Comparison of ENCODE assay signal across 9 mouse cellular contexts in genomic region chr11:43516344-43517021, GRCm38 (mm10). TPM values are rescaled to one million over a fixed set of nuclear protein-coding genes. Genes with fewer than 3 reads are reported as not detected.
DNase-seq lines count a peak whose midpoint lies in the region; ATAC-seq and TF ChIP-seq lines count a peak whose summit lies in the region.
"Had no signal": no experiment of that assay in that cellular context is flagged by ENCODE, and none has a peak within 500 bp of the region (broad histone marks: within the 10 kb centered on the region; RNA-seq: fewer than 3 reads in every experiment).

No protein-coding gene starts in this region.

- no peak overlapping the region for H3K4me2 ChIP-seq in hindbrain, embryonic 15.5 days

- H3K27me3 ChIP-seq in hindbrain, embryonic 15.5 days = no peaks in the 10 kb centered on the region
- H3K27me3 ChIP-seq in small intestine, adult 2 months (ENCODE audit: control insufficient read depth, insufficient read depth, low read length) = no peaks in the 10 kb centered on the region

- intact Hi-C loops in gastrocnemius, adult 2 months (cut with DNase I) = no loop called here

- TF ChIP-seq POLR2A in lung, adult 2 months (IDR thresholded peaks at IDR 0.05; ENCODE audit: borderline replicate concordance, extremely low read depth, low read depth, low read length) = no peak
- TF ChIP-seq POLR2A in small intestine, adult 2 months (IDR thresholded peaks at IDR 0.05; ENCODE audit: low read depth, low read length) = no peak

- no peaks in the 10 kb centered on the region for H3K36me3 ChIP-seq in hindbrain, embryonic 15.5 days
- H3K36me3 ChIP-seq in small intestine, adult 2 months (ENCODE audit: control insufficient read depth, insufficient read depth, low read length) = no peaks in the 10 kb centered on the region

- peak; percentile 45 for DNase-seq in gastrocnemius, adult 2 months
- no peak for DNase-seq in gastrocnemius, postnatal 25 days
- peak; percentile 17 for DNase-seq in CD4-positive helper T cell, adult 2 months (ENCODE audit: low read depth, low spot score)
- DNase-seq in cerebellum, postnatal 10 days = peak; percentile 84 to 85
- DNase-seq in lung, adult 2 months = peak; percentile 48
- no peak for DNase-seq in frontal cortex, adult 2 months (ENCODE audit: extremely low spot score in 1 of 2, low spot score in 1 of 2)

- no peaks in the 10 kb centered on the region for H3K4me1 ChIP-seq in hindbrain, embryonic 15.5 days (replicated peaks)
- no peaks in the 10 kb centered on the region for H3K4me1 ChIP-seq in lung, adult 2 months (ENCODE audit: control insufficient read depth, insufficient read depth, low read length)
- H3K4me1 ChIP-seq in small intestine, adult 2 months (ENCODE audit: control insufficient read depth, insufficient read depth, insufficient read length, low read length) = peaks cover 4% of the 10 kb centered on the region; the same call in 1 of the 2 replicates

- H3K9ac ChIP-seq in hindbrain, embryonic 15.5 days = no peak overlapping the region

- ATAC-seq in hindbrain, embryonic 15.5 days (ENCODE audit: low FRiP score, low read depth) = 0 out of 2 replicates have a peak, but pooled peaks have one; percentile 45

- 42% methylated on average over 8 of the region's 8 CpGs for WGBS in hindbrain, embryonic 15.5 days
- 38% methylated on average over 8 of the region's 8 CpGs for WGBS in lung, adult 2 months
- 50% methylated on average over 8 of the region's 8 CpGs for WGBS in small intestine, adult 2 months

- peak; percentile 49 for TF ChIP-seq CTCF in gastrocnemius, adult 2 months (IDR thresholded peaks at IDR 0.05)
- TF ChIP-seq CTCF in lung, adult 2 months (IDR thresholded peaks at IDR 0.05; ENCODE audit: insufficient read depth, low read length) = peak; percentile 77
- peak; percentile 49; the same call in 1 of the 2 replicates for TF ChIP-seq CTCF in small intestine, adult 2 months (IDR thresholded peaks at IDR 0.05; ENCODE audit: extremely low read depth, insufficient read length, insufficient replicate concordance, low read depth, low read length)

- no peak overlapping the region for H3K27ac ChIP-seq in gastrocnemius, adult 2 months
- H3K27ac ChIP-seq in hindbrain, embryonic 15.5 days (replicated peaks) = no peak overlapping the region
- H3K27ac ChIP-seq in small intestine, adult 2 months (ENCODE audit: insufficient read depth, low read depth, low read length) = no peak overlapping the region

- no peaks in the 10 kb centered on the region for H3K9me3 ChIP-seq in hindbrain, embryonic 15.5 days

- no peak overlapping the region for H3K4me3 ChIP-seq in gastrocnemius, adult 2 months
- H3K4me3 ChIP-seq in hindbrain, embryonic 15.5 days = no peak overlapping the region
- H3K4me3 ChIP-seq in lung, adult 2 months (replicated peaks; ENCODE audit: extremely low read depth, low read depth, low read length) = no peak overlapping the region
- no peak overlapping the region for H3K4me3 ChIP-seq in small intestine, adult 2 months (ENCODE audit: low read depth, low read length)

RNA-seq across cellular contexts. Expression of gene Ccnjl, which starts 12.1 kb away (rescaled TPM):
- total RNA-seq in gastrocnemius, adult 2 months (2021) = under 1 TPM in 1 of 2 experiments, not detected in 1; 0.33 TPM
- total RNA-seq in gastrocnemius, postnatal 25 days (2021) = under 1 TPM in 1 of 2 experiments, not detected in 1; 0.21 TPM
- 12.3 and 13.2 TPM in 2 replicates for polyA plus RNA-seq in hindbrain, embryonic 15.5 days (2015; fragmentation: Nextera tagmentation; extraction: Ambion mirVana)
- 3.7 and 3.8 TPM in 2 replicates for polyA plus RNA-seq in lung, adult 2 months (2012; rRNA removed)
- polyA plus RNA-seq in small intestine, adult 2 months (2012; rRNA removed) = 7.1 and 7.9 TPM in 2 replicates
- 1.5 and 2.2 TPM in 2 replicates for polyA plus RNA-seq in frontal cortex, adult 2 months (2012; rRNA removed)

RNA-seq across cellular contexts. Expression of gene C1qtnf2, which starts 42.4 kb away (rescaled TPM):
- 1 to 10 TPM; 1.8 to 3.6 TPM for total RNA-seq in gastrocnemius, adult 2 months (2021)
- 1 to 10 TPM; 4.3 to 6.1 TPM for total RNA-seq in gastrocnemius, postnatal 25 days (2021)
- 13.6 and 15.6 TPM in 2 replicates for polyA plus RNA-seq in hindbrain, embryonic 15.5 days (2015; fragmentation: Nextera tagmentation; extraction: Ambion mirVana)
- 35.1 and 62.4 TPM in 2 replicates for polyA plus RNA-seq in lung, adult 2 months (2012; rRNA removed)
- polyA plus RNA-seq in small intestine, adult 2 months (2012; rRNA removed) = 2.9 and 5.9 TPM in 2 replicates
- 3.5 TPM in 2 replicates for polyA plus RNA-seq in frontal cortex, adult 2 months (2012; rRNA removed)
- total RNA-seq: ES-E14 had no signal

Comparison
In these comparisons a context has a peak if more than half of its experiments do, and no peak if none do; other contexts are left out.
1. DNase-seq: peak in gastrocnemius, adult 2 months (single experiment), CD4-positive helper T cell, adult 2 months (single experiment), cerebellum, postnatal 10 days (2 of 2) and lung, adult 2 months (single experiment); none in gastrocnemius, postnatal 25 days (single experiment) and frontal cortex, adult 2 months (0 of 2).
2. Peak in every context shown above with its lines, with median percentiles within 50 percentile points of each other: CTCF ChIP-seq.